Mouse (Mus musculus): Measurements from ENCODE around the gene Tfcp2. TPM values are rescaled to one million over a fixed set of nuclear protein-coding genes. Genes with fewer than 3 reads are reported as not detected.

Gene Tfcp2
- total and polyA plus RNA-seq, 3 experiments, result 5.3 to 7.8 (median 6.8) TPM

DNA sequence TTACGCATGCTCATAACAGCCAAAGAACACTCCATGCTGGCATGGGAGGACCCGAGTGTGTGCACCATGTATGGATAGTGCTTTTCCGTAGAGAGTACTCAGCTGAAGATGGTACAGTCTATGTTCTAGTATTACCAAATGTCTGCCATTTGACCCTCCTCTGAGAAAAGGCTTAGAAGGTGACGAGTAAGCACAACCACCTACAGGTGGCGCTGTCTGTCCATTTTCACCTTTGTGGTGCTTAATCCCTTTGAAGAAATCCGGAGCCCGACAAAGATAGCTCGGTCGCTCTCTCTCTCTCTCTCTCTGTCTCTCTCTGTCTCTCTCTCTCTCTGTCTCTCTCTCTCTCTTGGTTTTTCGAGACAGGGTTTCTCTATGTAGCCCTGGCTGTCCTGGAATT, 93.8 kb downstream of the Tfcp2 start (continued):
- no peak for TF ChIP-seq MXI1 (IDR thresholded peaks at IDR 0.05; ENCODE audit: low read depth, low read length)
- no peak for TF ChIP-seq ETS1 (conservative IDR thresholded peaks at IDR 0.05; ENCODE audit: low read depth, low read length)
- peak; percentile 91 for TF ChIP-seq RAD21 (IDR thresholded peaks at IDR 0.05; ENCODE audit: low read depth, low read length)
- no peak for TF ChIP-seq POLR2AphosphoS2 (IDR thresholded peaks at IDR 0.05; ENCODE audit: low read depth, low read length)
- TF ChIP-seq ELF1 (IDR thresholded peaks at IDR 0.05; ENCODE audit: low read depth, low read length), result no peak
- 0 out of 2 replicates have a peak, but pooled peaks have one; percentile 28 for TF ChIP-seq SIN3A (IDR thresholded peaks at IDR 0.05; ENCODE audit: low read length)
- TF ChIP-seq CTCF (conservative IDR thresholded peaks at IDR 0.05 in 1 of 2, IDR thresholded peaks at IDR 0.05 in 1 of 2; ENCODE audit: low read depth in 2 of 2, low read length in 2 of 2), result peak; percentile 91 to 92

DNA sequence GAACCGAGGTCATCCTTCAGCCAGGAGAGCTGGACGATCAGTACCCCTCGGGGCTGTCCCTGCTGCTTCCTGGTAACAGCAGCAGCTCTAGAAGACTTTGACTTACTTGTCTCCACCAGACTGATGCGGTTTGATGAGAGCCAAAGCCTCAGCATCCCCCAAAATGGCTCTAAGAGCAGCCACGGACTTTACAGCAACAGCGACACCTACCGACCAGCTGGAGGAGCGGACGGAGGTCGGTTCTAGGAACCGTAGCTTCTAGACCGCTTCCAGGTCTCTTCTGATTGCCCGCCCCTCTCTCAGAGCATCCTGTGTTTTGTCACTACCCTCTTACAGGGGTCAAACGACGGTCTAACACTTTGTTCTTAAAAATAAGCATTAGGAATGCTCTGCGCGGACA, 94.5 kb downstream of the Tfcp2 start:
- H3K9ac ChIP-seq (ENCODE audit: insufficient read depth, low read depth), result peak overlapping the region; percentile 43
- in situ Hi-C loops (cut with MboI; ENCODE audit: low pct_ligation_motif_present, low pct_unique_long_range_greater_than_20kb, low sequenced_read_pairs), result no loop called here
- H3K4me2 ChIP-seq (ENCODE audit: insufficient read depth, low read depth, poor library complexity, severe bottlenecking), result peak overlapping the region; percentile 96
- H3K79me2 ChIP-seq (replicated peaks; ENCODE audit: control insufficient read depth, extremely low read depth, insufficient read depth, poor library complexity, severe bottlenecking), result no peaks in the 10 kb centered on the region
- dilution Hi-C loops (cut with MboI; ENCODE audit: extremely low pct_ligation_motif_present, extremely low pct_unique_long_range_greater_than_20kb, low sequenced_read_pairs), result no loop called here
- peaks cover 3% of the 10 kb centered on the region for H3K27me3 ChIP-seq (replicated peaks)
- peak; percentile 96 for DNase-seq (ENCODE audit: extremely low read depth)
- no peaks in the 10 kb centered on the region for H3K36me3 ChIP-seq (replicated peaks in 1 of 2; ENCODE audit: control insufficient read depth in 1 of 2, insufficient read depth in 1 of 2, low read length in 1 of 2)
- no peaks in the 10 kb centered on the region for H3K9me3 ChIP-seq (replicated peaks; ENCODE audit: low read length)
- peak overlapping the region; percentile 7 to 33 (median 11) for H3K4me3 ChIP-seq (replicated peaks in 1 of 3; ENCODE audit: low read depth in 2 of 3, low read length in 2 of 3, poor library complexity in 1 of 3)
- H3K4me1 ChIP-seq (ENCODE audit: control insufficient read depth in 1 of 2, insufficient read depth in 2 of 2), result peaks cover 8 to 29% of the 10 kb centered on the region in 2 experiments
- H3K27ac ChIP-seq (ENCODE audit: insufficient read depth, low read depth), result no peak overlapping the region
- TF ChIP-seq HCFC1 (IDR thresholded peaks at IDR 0.05; ENCODE audit: low read depth, low read length) (no peak), NRF1 (IDR thresholded peaks at IDR 0.05; ENCODE audit: low read depth, low read length) (0 out of 2 replicates have a peak, but pooled peaks have one; percentile 25), USF2 (conservative IDR thresholded peaks at IDR 0.05; ENCODE audit: low read depth, low read length) (no peak), UBTF (IDR thresholded peaks at IDR 0.05; ENCODE audit: low read depth, low read length) (no peak), NELFE (IDR thresholded peaks at IDR 0.05; ENCODE audit: low read depth, low read length) (peak; percentile 38; the same call in 1 of the 2 replicates), CHD1 (IDR thresholded peaks at IDR 0.05; ENCODE audit: low read depth, low read length) (no peak), CHD2 (IDR thresholded peaks at IDR 0.05; ENCODE audit: low read length) (no peak), SIN3A (IDR thresholded peaks at IDR 0.05; ENCODE audit: low read length) (no peak), KAT2A (IDR thresholded peaks at IDR 0.05; ENCODE audit: insufficient replicate concordance, low read length) (no peak), JUND (conservative IDR thresholded peaks at IDR 0.05; ENCODE audit: low read depth, low read length) (no peak), E2F4 (IDR thresholded peaks at IDR 0.05; ENCODE audit: insufficient replicate concordance, low read depth, low read length) (no peak), PAX5 (IDR thresholded peaks at IDR 0.05; ENCODE audit: low read length) (no peak), POLR2AphosphoS2 (IDR thresholded peaks at IDR 0.05; ENCODE audit: low read depth, low read length) (no peak), GABPA (IDR thresholded peaks at IDR 0.05; ENCODE audit: insufficient replicate concordance, low read depth, low read length) (no peak), USF1 (IDR thresholded peaks at IDR 0.05; ENCODE audit: low read depth, low read length) (no peak), BHLHE40 (IDR thresholded peaks at IDR 0.05; ENCODE audit: low read depth, low read length) (no peak), POLR2A (IDR thresholded peaks at IDR 0.05; ENCODE audit: low read depth, low read length) (no peak), TCF12 (IDR thresholded peaks at IDR 0.05; ENCODE audit: low read depth, low read length) (peak; percentile 39; the same call in 1 of the 2 replicates), MAFK (IDR thresholded peaks at IDR 0.05; ENCODE audit: insufficient replicate concordance, low read length) (no peak), ZNF384 (IDR thresholded peaks at IDR 0.05; ENCODE audit: low read depth, low read length) (no peak), IRF4 (IDR thresholded peaks at IDR 0.05; ENCODE audit: low read depth, low read length) (peak; percentile 21; the same call in 1 of the 2 replicates), ELF1 (IDR thresholded peaks at IDR 0.05; ENCODE audit: low read depth, low read length) (0 out of 2 replicates have a peak, but pooled peaks have one; percentile 9), JUN (IDR thresholded peaks at IDR 0.05; ENCODE audit: insufficient read depth, low read depth, low read length) (no peak), ZKSCAN1 (IDR thresholded peaks at IDR 0.05; ENCODE audit: borderline replicate concordance, low read depth, low read length) (no peak), RAD21 (IDR thresholded peaks at IDR 0.05; ENCODE audit: low read depth, low read length) (peak; percentile 96), RCOR1 (conservative IDR thresholded peaks at IDR 0.05; ENCODE audit: low read depth, low read length) (no peak), TBP (conservative IDR thresholded peaks at IDR 0.05; ENCODE audit: low read depth, low read length) (no peak), ZMIZ1 (IDR thresholded peaks at IDR 0.05; ENCODE audit: low read depth, low read length) (no peak), ZC3H11A (IDR thresholded peaks at IDR 0.05; ENCODE audit: low read depth, low read length) (peak; percentile 48; the same call in 1 of the 2 replicates), ETS1 (conservative IDR thresholded peaks at IDR 0.05; ENCODE audit: low read depth, low read length) (no peak), MXI1 (IDR thresholded peaks at IDR 0.05; ENCODE audit: low read depth, low read length) (no peak), MAX (IDR thresholded peaks at IDR 0.05; ENCODE audit: low read length) (no peak; the same call in 1 of the 2 replicates), MYC (IDR thresholded peaks at IDR 0.05; ENCODE audit: low read depth, low read length) (peak; percentile 52; the same call in 1 of the 2 replicates), MAZ (IDR thresholded peaks at IDR 0.05; ENCODE audit: low read depth, low read length) (0 out of 2 replicates have a peak, but pooled peaks have one; percentile 44), MEF2A (IDR thresholded peaks at IDR 0.05; ENCODE audit: borderline replicate concordance, low read depth, low read length) (peak; percentile 36; the same call in 1 of the 2 replicates)
